Mouse (Mus musculus) testis, adult 2 months (tissue): ENCODE measurements at regions not wholly inside any gene's neighbourhood (a gene's known extent, or its start where the extent isn't known, plus 50 kb on each side); places are given as distances from the start of the nearest gene placed in this dataset.

ENCODE experiments used
- H3K27ac ChIP-seq: fragments of 200-500 bp; 2 replicates; pipeline ENCODE4 v1.5.1; 2012; ENCODE audit warnings: low read depth, low read length; ENCODE audit not compliant: control insufficient read depth, insufficient read depth
- H3K27me3 ChIP-seq: fragments of 200-500 bp; 2 replicates; pipeline ENCODE4 v1.6.1; 2012; ENCODE audit warnings: mild to moderate bottlenecking, low read length, moderate library complexity; ENCODE audit not compliant: control insufficient read depth, insufficient read depth
- H3K36me3 ChIP-seq: fragments of 200-500 bp; 2 replicates; pipeline ENCODE4 v1.6.1; 2012; ENCODE audit warnings: mild to moderate bottlenecking, low read length; ENCODE audit not compliant: control insufficient read depth, insufficient read depth
- H3K4me1 ChIP-seq: fragments of 200-500 bp; 2 replicates; pipeline ENCODE4 v1.6.1; 2012; ENCODE audit warnings: low read length; ENCODE audit not compliant: control insufficient read depth, insufficient read depth
- H3K4me3 ChIP-seq: fragments of 200-500 bp; 2 replicates; pipeline ENCODE4 v1.5.1; 2012; ENCODE audit warnings: low read depth, mild to moderate bottlenecking, low read length, moderate library complexity, mixed read lengths; ENCODE audit not compliant: control insufficient read depth
- CTCF ChIP-seq: fragments of 200-500 bp; IDR thresholded peaks from 2 replicates; pipeline ENCODE4 v1.5.1; 2012; ENCODE audit warnings: low read depth, mild to moderate bottlenecking, inconsistent platforms, low read length, moderate library complexity; ENCODE audit not compliant: control insufficient read depth, insufficient read depth, insufficient replicate concordance
- POLR2A ChIP-seq: fragments of 200-500 bp; IDR thresholded peaks from 2 replicates; pipeline ENCODE4 v1.6.1; 2012; ENCODE audit warnings: low read depth, mild to moderate bottlenecking, inconsistent platforms, low read length, moderate library complexity; ENCODE audit not compliant: control insufficient read depth

DNA sequence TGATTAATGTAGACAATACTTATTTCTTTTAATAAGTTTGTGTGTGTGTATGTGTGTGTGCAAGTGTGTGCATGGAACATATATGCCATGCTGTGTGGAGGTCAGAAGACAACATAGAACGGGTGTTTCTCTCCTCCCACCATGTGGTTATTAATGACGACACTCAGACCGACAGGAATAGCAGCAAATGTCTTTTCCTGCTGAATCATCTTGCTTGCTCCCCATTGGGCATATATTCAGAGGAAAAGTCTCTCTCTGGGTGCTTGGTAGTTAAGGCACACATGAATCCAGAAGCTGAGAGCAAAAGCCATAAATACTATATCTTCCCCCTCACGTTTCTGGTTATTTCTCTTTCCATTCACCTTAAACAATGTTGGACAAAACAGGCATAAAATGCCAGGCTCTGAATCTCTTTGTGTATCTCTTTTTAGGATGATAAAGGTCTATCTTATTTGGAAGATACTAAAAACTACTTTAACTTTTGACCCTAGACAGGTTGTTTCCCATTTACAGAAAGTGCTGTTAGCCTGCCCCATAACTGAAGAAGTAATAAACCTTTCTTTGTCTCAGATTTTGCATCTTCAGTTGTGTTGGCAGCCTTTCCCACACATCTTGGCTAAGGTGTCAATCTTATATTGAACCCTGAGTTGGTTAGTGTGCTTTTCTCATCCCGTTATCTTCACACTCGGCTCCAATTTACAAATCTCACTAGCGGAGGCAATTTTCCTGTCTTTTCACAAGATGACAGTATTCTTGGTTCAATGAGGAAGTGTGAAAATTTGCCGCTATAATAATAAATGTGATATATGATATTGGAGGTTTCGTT, 337.9 kb downstream of the Pdha2 start:
- H3K27me3 ChIP-seq: no peaks in the 10 kb centered on the region
- no peak for TF ChIP-seq CTCF
- H3K4me1 ChIP-seq: no peaks in the 10 kb centered on the region
- H3K27ac ChIP-seq: no peak overlapping the region
- H3K36me3 ChIP-seq: no peaks in the 10 kb centered on the region
- no peak overlapping the region for H3K4me3 ChIP-seq

DNA sequence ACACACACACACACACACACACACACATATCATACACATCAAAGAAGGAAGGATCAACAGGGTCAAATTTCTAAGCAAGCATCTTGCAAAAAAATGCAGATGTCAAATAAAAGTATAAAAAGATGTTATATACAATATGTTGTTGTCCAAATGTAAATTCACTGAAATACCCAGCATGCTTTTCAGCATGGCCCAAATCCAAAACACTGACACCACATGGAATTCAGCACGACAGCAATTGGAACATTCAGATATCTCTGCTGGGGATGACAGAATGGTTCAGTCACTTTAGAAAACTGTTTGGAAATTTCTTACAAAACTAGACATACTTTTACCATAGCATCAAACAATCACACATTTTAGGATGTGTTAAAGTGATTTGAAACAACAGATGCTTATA, 339.6 kb downstream of the Pdha2 start:
- Histone ChIP-seq H3K4me3 (no peak overlapping the region), H3K36me3 (no peaks in the 10 kb centered on the region), H3K27ac (no peak overlapping the region), H3K4me1 (no peaks in the 10 kb centered on the region), H3K27me3 (no peaks in the 10 kb centered on the region)
- TF ChIP-seq POLR2A (no peak), CTCF (no peak)

DNA sequence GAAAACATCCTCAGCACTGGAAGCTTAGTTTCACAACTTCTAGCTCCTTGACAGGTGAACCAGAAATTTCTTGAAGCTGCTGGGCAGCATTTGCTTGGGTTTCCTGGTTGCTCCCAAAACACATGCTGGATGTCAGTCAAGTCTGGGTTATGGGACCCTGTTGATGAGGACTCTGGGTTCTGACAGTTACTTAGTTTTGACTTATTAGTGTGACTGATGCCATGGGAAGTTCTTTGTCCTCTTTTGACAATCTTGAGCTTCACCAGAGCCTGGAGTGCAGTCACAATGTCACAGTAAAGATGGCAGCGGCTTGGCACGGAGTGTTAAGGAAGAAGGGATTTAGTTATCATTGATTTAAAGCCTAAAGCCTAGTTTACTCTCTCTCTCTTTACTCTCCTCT, 340.9 kb downstream of the Pdha2 start:
- H3K27ac ChIP-seq: no peak overlapping the region
- no peaks in the 10 kb centered on the region for H3K4me1 ChIP-seq

DNA sequence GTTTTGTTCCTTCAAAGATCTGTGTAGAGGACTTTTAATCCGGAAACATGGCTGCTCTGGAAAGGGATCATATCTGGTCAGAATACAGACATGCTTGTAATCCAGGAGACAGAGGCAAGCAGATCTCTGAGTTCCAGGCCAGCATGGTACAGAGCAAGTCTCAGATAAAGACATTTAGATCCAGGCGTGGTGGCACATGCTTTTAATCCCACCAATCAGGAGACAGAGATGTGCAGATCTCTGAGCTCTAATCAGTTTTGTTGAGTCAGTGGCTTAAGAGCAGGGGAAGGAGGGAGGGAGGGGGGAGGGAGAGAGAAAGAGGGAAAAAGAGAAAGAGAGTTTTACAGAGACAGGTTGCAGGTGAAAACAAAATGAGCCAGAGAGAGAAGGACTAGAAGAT, 372.0 kb downstream of the Pdha2 start:
- Histone ChIP-seq H3K4me1 (no peaks in the 10 kb centered on the region), H3K4me3 (no peak overlapping the region), H3K27me3 (no peaks in the 10 kb centered on the region), H3K27ac (no peak overlapping the region), H3K36me3 (no peaks in the 10 kb centered on the region)
- no peak for TF ChIP-seq POLR2A
- no peak for TF ChIP-seq CTCF

More for the DNA sequence above, 340.9 kb downstream of the Pdha2 start:
- Histone ChIP-seq H3K27me3 (no peaks in the 10 kb centered on the region), H3K36me3 (no peaks in the 10 kb centered on the region), H3K4me3 (no peak overlapping the region)
- TF ChIP-seq CTCF (no peak), POLR2A (no peak)

DNA sequence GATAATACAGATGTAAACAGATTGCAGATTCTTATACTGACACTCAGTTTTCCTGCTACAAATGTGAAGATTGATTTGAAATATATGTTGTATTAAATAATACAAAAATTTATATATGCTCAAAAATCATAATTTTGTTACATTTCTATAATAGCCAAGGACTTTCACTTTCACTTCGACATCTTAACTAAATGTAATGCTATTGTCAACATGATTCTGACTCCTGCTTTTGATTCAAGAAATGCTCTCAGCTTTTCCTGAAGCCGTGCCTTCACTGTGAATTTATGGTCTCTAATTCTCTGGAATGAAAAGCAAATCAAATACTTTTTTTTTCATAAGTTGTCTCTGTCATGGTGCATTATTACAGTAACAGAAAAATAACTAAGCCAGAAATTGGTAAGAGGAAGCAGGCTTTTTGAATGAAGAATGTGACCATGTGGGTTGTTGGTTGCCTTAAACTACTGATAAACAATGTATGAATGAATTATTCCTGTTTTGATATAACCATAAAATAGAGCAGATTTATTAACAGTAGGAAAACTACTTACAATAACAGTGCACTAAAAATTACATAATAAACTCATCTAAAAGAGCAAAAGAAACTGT, 374.1 kb downstream of the Pdha2 start:
- H3K4me1 ChIP-seq: no peaks in the 10 kb centered on the region
- H3K27me3 ChIP-seq: no peaks in the 10 kb centered on the region
- H3K36me3 ChIP-seq: no peaks in the 10 kb centered on the region
- no peak overlapping the region for H3K4me3 ChIP-seq
- no peak overlapping the region for H3K27ac ChIP-seq
- TF ChIP-seq POLR2A (no peak), CTCF (no peak)

GRCm38 (mm10) chr3:140821266-140821665, 390.9 kb downstream of the Pdha2 start:
- TF ChIP-seq POLR2A: no peak
- TF ChIP-seq CTCF: no peak
- H3K27ac ChIP-seq: no peak overlapping the region
- no peaks in the 10 kb centered on the region for H3K27me3 ChIP-seq
- H3K4me3 ChIP-seq: no peak overlapping the region
- no peaks in the 10 kb centered on the region for H3K36me3 ChIP-seq
- H3K4me1 ChIP-seq: no peaks in the 10 kb centered on the region

DNA sequence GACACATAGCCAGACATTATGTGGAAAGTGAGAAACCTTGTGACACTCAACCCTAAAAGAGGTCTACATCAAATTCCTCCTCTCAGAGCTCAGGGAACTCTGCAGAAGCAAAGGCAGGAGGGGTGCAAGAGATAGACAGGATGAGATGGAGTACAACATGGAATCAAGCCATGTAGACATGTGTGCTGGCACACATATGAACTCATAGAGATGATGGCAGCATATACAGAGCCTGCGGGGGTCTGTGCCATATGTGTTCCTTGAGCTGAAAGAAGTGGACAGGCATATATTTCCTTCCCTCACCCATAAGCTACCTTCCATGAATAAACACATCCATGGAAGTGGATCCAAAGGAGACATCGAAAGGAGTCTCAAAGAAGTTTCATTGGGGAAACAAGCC, 406.6 kb downstream of the Pdha2 start:
- TF ChIP-seq CTCF (no peak), POLR2A (no peak)
- H3K4me3 ChIP-seq: no peak overlapping the region
- no peaks in the 10 kb centered on the region for H3K4me1 ChIP-seq
- H3K27me3 ChIP-seq: no peaks in the 10 kb centered on the region
- H3K36me3 ChIP-seq: no peaks in the 10 kb centered on the region
- no peak overlapping the region for H3K27ac ChIP-seq
